Mouse (Mus musculus): Measurements from ENCODE around the gene Hist1h3c. TPM values are rescaled to one million over a fixed set of nuclear protein-coding genes. Genes with fewer than 3 reads are reported as not detected.
"Not testable (repeated sequence)": the region's sequence is repeated elsewhere in the genome, so short reads cannot be mapped to it uniquely, and the experiment has no call there.

The Hist1h3c gene
- polyA plus RNA-seq, 1 experiment: 7.0 TPM

- TF ChIP-seq GATA1 (IDR thresholded peaks at IDR 0.05; ENCODE audit: low read length) (no peak; the same call in 1 of the 2 replicates), TAL1 (IDR thresholded peaks at IDR 0.05; ENCODE audit: low read length) (peak; percentile 55)
- Histone ChIP-seq H3K27me3 (ENCODE audit: control insufficient read depth) (no peaks in the 10 kb centered on the region), H3K9me3 (ENCODE audit: control insufficient read depth, low read length) (no peaks in the 10 kb centered on the region), H3K4me3 (replicated peaks) (peak overlapping the region; percentile 80), H3K4me1 (ENCODE audit: control insufficient read depth) (peaks cover 81% of the 10 kb centered on the region), H3K36me3 (ENCODE audit: control insufficient read depth) (peaks cover 5% of the 10 kb centered on the region; the same call in 1 of the 2 replicates)
Observed at GRCm38 (mm10) chr13:23764324-23765171, 19.1 kb upstream of the Hist1h3c start.

GRCm38 (mm10) chr13:23763586-23764323 is 18.4 kb upstream of the Hist1h3c start, which contains the start of gene Hist1h1a:
Hist1h1a (plus strand) TSS chr13:23763666.
- H3K4me3 ChIP-seq (replicated peaks): peak within 1 kb of the TSS; percentile 80
- peaks cover 7% of the 10 kb centered on the region; the same call in 1 of the 2 replicates for H3K36me3 ChIP-seq (ENCODE audit: control insufficient read depth)
- peaks cover 84% of the 10 kb centered on the region for H3K4me1 ChIP-seq (ENCODE audit: control insufficient read depth)
- TF ChIP-seq TAL1 (IDR thresholded peaks at IDR 0.05; ENCODE audit: low read length): no peak
- TF ChIP-seq GATA1 (IDR thresholded peaks at IDR 0.05; ENCODE audit: low read length): no peak
- no peaks in the 10 kb centered on the region for H3K27me3 ChIP-seq (ENCODE audit: control insufficient read depth)
- no peaks in the 10 kb centered on the region for H3K9me3 ChIP-seq (ENCODE audit: control insufficient read depth, low read length)

DNA sequence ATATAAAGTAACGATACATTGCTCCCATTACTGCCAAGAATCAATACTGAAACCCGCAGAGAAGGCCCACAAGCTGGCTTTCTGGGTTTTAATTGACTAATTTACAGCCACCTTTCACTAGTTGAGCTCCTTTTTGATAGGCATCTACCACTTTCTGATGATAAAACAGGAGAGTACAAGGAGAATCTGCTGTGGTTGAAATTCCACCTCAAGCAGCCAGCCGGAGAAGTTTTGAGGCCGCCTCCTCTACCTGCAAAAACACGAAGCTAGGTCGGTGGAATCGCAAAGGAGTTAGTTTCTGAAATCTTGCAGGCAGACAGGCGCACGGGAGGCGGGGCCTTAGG is 17.8 kb upstream of the Hist1h3c start:
- H3K4me1 ChIP-seq (ENCODE audit: control insufficient read depth): peaks cover 84% of the 10 kb centered on the region
- no peaks in the 10 kb centered on the region for H3K9me3 ChIP-seq (ENCODE audit: control insufficient read depth, low read length)
- peak overlapping the region; percentile 80 for H3K4me3 ChIP-seq (replicated peaks)
- TF ChIP-seq TAL1 (IDR thresholded peaks at IDR 0.05; ENCODE audit: low read length) (no peak), GATA1 (IDR thresholded peaks at IDR 0.05; ENCODE audit: low read length) (no peak)
- H3K36me3 ChIP-seq (ENCODE audit: control insufficient read depth): peaks cover 7% of the 10 kb centered on the region; the same call in 1 of the 2 replicates
- H3K27me3 ChIP-seq (ENCODE audit: control insufficient read depth): no peaks in the 10 kb centered on the region

DNA sequence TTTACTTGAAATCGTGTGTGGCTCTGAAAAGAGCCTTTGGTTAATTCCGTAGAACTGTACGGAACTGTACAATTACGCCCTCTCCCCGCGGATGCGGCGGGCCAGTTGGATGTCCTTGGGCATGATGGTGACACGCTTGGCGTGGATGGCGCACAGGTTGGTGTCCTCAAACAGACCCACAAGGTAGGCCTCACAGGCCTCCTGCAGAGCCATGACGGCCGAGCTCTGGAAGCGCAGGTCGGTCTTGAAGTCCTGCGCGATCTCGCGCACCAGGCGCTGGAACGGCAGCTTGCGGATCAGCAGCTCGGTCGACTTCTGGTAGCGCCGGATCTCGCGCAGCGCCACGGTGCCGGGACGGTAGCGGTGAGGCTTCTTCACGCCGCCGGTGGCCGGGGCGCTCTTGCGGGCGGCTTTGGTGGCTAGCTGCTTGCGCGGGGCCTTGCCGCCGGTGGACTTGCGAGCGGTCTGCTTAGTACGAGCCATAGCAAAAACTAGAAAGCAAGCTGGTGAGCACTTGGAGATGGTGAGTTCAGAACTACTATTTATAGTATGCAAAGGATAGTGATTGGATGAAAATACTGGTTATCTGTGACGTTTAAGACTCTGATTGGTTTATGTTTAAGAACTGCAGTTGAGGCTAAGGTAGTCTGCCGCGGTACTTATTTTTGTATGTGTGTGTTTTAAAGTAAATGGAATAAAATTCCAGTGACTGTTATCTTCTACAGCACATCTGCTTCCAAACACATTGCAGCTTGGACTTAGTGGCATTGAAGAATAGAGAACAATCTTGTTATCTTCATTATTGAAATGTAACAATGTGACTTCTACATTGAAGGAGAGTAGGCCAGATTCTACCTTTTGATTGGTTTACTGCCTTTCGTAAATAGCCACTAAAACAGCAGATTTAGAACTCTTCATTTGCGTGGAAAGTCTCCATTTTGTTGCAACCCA is 16.7 kb upstream of the Hist1h3c start, which contains the start of gene Hist1h3a:
Hist1h3a (minus strand) TSS at position 516 of the 951 bp plus-strand sequence.
- TF ChIP-seq GATA1 (IDR thresholded peaks at IDR 0.05; ENCODE audit: low read length): peak; percentile 51; the same call in 1 of the 2 replicates
- Histone ChIP-seq H3K4me3 (replicated peaks) (peak within 1 kb of the TSS; percentile 80), H3K4me1 (ENCODE audit: control insufficient read depth) (peaks cover 87% of the 10 kb centered on the region)
- not testable (repeated sequence) for H3K9me3 ChIP-seq (ENCODE audit: control insufficient read depth, low read length); H3K36me3 ChIP-seq (ENCODE audit: control insufficient read depth); H3K27me3 ChIP-seq (ENCODE audit: control insufficient read depth)

GRCm38 (mm10) chr13:23760972-23761864 is 15.8 kb upstream of the Hist1h3c start, which contains the start of gene Hist1h4a:
Hist1h4a (minus strand) TSS chr13:23761230.
- Histone ChIP-seq H3K36me3 (ENCODE audit: control insufficient read depth) (peaks cover 2% of the 10 kb centered on the region; the same call in 1 of the 2 replicates), H3K9me3 (ENCODE audit: control insufficient read depth, low read length) (no peaks in the 10 kb centered on the region), H3K4me1 (ENCODE audit: control insufficient read depth) (peaks cover 85% of the 10 kb centered on the region), H3K4me3 (replicated peaks) (peak within 1 kb of the TSS; percentile 67), H3K27me3 (ENCODE audit: control insufficient read depth) (no peaks in the 10 kb centered on the region)
- no peak for TF ChIP-seq TAL1 (IDR thresholded peaks at IDR 0.05; ENCODE audit: low read length)
- peak; percentile 81 for TF ChIP-seq GATA1 (IDR thresholded peaks at IDR 0.05; ENCODE audit: low read length)

GRCm38 (mm10) chr13:23760240-23760971 is 15.0 kb upstream of the Hist1h3c start:
- Histone ChIP-seq H3K36me3 (ENCODE audit: control insufficient read depth) (peaks cover 2% of the 10 kb centered on the region; the same call in 1 of the 2 replicates), H3K4me3 (replicated peaks) (peak overlapping the region; percentile 64), H3K27me3 (ENCODE audit: control insufficient read depth) (no peaks in the 10 kb centered on the region), H3K4me1 (ENCODE audit: control insufficient read depth) (peaks cover 87% of the 10 kb centered on the region), H3K9me3 (ENCODE audit: control insufficient read depth, low read length) (no peaks in the 10 kb centered on the region)
- TF ChIP-seq TAL1 (IDR thresholded peaks at IDR 0.05; ENCODE audit: low read length) (no peak), GATA1 (IDR thresholded peaks at IDR 0.05; ENCODE audit: low read length) (no peak)

DNA sequence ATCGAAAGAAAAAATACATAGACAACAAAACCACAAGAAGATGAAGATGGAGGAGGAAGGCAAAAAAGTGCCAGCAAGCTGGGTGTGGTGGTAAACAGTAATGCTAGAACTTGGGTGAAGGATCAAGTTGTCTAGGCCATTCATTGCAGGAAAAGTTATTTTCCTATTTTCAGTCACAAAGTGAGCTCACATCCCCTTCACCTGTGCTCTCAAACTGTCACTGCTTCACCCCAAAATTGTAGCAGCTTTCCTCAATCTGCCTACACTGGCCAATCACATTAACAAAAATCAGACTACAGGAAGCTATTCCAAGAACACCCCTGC is 14.5 kb upstream of the Hist1h3c start:
- Histone ChIP-seq H3K36me3 (ENCODE audit: control insufficient read depth) (peaks cover 2% of the 10 kb centered on the region), H3K4me3 (replicated peaks) (peak overlapping the region; percentile 64), H3K27me3 (ENCODE audit: control insufficient read depth) (no peaks in the 10 kb centered on the region), H3K4me1 (ENCODE audit: control insufficient read depth) (peaks cover 89% of the 10 kb centered on the region), H3K9me3 (ENCODE audit: control insufficient read depth, low read length) (no peaks in the 10 kb centered on the region)
- TF ChIP-seq TAL1 (IDR thresholded peaks at IDR 0.05; ENCODE audit: low read length): no peak
- TF ChIP-seq GATA1 (IDR thresholded peaks at IDR 0.05; ENCODE audit: low read length): no peak

All from erythroblast, embryonic 14.5 days (primary cell).